Mouse (Mus musculus) myocyte (in vitro differentiated cells): Measurements from ENCODE around the gene Dlgap3.

Experiments used
- MAX ChIP-seq: IDR thresholded peaks from one replicate; pipeline ENCODE4 v1.6.1; 2011; ENCODE audit warnings: low read depth, mild to moderate bottlenecking, control low read depth
- POLR2A ChIP-seq: IDR thresholded peaks from one replicate; pipeline ENCODE4 v1.6.1; 2011; ENCODE audit warnings: low read depth, mild to moderate bottlenecking, control low read depth, moderate library complexity; ENCODE audit not compliant: insufficient read length
- TCF12 ChIP-seq: IDR thresholded peaks from one replicate; pipeline ENCODE4 v1.6.1; 2011; ENCODE audit warnings: mild to moderate bottlenecking, control low read depth; ENCODE audit not compliant: poor library complexity, insufficient read depth, severe bottlenecking

DNA sequence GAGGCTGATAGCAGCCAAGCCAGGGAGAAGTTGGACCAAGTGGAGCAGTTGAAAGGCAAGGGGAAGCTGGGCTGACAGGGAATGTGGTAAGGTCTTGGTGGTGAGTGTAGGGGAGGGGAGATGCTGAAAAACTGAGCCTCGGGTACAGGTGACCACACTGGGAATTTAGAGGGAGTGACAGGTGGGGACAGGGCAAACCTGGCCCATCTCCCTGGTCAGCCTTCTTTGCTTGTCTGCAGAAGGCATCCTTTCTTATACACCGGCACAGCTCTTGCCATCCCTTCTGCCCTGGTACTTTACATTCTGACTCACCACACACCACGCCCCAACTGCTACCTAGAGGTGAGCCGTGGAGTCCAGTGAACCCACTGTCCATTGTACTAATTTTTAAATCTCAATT, 54.8 kb downstream of the Dlgap3 start:
- no peak for TF ChIP-seq TCF12
- TF ChIP-seq POLR2A, result no peak
- no peak for TF ChIP-seq MAX
